Mouse (Mus musculus) midbrain, embryonic 13.5 days (tissue): ENCODE data around the gene Gm10772. TPM values are rescaled to one million over a fixed set of nuclear protein-coding genes. Genes with fewer than 3 reads are reported as not detected.
"Not testable (repeated sequence)": the region's sequence is repeated elsewhere in the genome, so short reads cannot be mapped to it uniquely, and the experiment has no call there.

ENCODE experiments used
- ATAC-seq: fragments of 200-750 bp; cut with Nextera tagmentation; 2 replicates; pipeline ENCODE4 v1.8.0; 2017; ENCODE audit warnings: mild to moderate bottlenecking, moderate TSS enrichment, moderate library complexity
- H3K27ac ChIP-seq: fragments of 300-500 bp; sonication (generic); 2 replicates; pipeline ENCODE4 v1.5.1; 2015; ENCODE audit warnings: inconsistent platforms, mild to moderate bottlenecking, moderate library complexity
- H3K27me3 ChIP-seq: fragments of 300-500 bp; sonication (generic); 2 replicates; pipeline ENCODE4 v1.6.1; 2015; ENCODE audit warnings: mild to moderate bottlenecking, inconsistent platforms
- H3K36me3 ChIP-seq: fragments of 300-500 bp; sonication (generic); 2 replicates; pipeline ENCODE4 v1.6.1; 2015; ENCODE audit warnings: mild to moderate bottlenecking, inconsistent platforms
- H3K4me1 ChIP-seq: fragments of 300-500 bp; sonication (generic); replicated peaks from 2 replicates; pipeline ENCODE4 v1.6.1; 2015; ENCODE audit warnings: inconsistent platforms
- H3K4me2 ChIP-seq: fragments of 300-500 bp; sonication (generic); replicated peaks from 2 replicates; pipeline ENCODE4 v1.6.1; 2015; ENCODE audit warnings: moderate library complexity, mild to moderate bottlenecking, inconsistent platforms
- H3K4me3 ChIP-seq: fragments of 300-500 bp; sonication (generic); replicated peaks from 2 replicates; pipeline ENCODE4 v1.5.1; 2015; ENCODE audit warnings: mild to moderate bottlenecking, inconsistent platforms
- H3K9ac ChIP-seq: fragments of 300-500 bp; sonication (generic); replicated peaks from 2 replicates; pipeline ENCODE4 v1.6.1; 2015; ENCODE audit warnings: mild to moderate bottlenecking, inconsistent platforms
- H3K9me3 ChIP-seq: fragments of 300-500 bp; sonication (generic); 2 replicates; pipeline ENCODE4 v1.6.1; 2016; ENCODE audit warnings: mild to moderate bottlenecking, inconsistent platforms
- WGBS: fragments of 180-500 bp; shearing (Covaris S2); methylation state at CpG from one replicate; pipeline ENCODE4 v1.1.7; 2015; 5-methylcytosine and 5-hydroxymethylcytosine counted together
- polyA plus RNA-seq: library from polyadenylated mRNA; unstranded; fragments of >200 nt; fragmentation: Nextera tagmentation; extraction: Ambion mirVana; gene quantifications from 2 replicates; pipeline ENCODE4 v1.2.1, GENCODE M21; 2015

The Gm10772 gene
- not detected in 2 replicates for polyA plus RNA-seq

DNA sequence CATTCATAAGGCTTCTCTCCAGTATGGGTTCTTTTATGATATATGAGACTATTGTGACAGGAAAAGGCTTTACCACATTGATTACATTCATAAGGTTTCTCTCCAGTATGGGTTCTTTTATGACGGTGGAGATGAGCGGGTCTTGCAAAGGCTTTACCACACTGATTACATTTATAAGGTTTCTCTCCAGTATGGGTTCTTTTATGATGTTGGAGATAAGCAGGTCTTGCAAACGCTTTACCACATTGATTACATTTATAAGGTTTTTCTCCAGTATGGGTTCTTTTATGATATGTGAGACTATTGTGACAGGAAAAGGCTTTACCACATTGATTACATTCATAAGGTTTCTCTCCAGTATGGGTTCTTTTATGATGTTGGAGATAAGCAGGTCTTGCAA lies at the start of gene Gm10772:
Gene Gm10772 (minus strand): TSS at position 101 of the 400 bp plus-strand sequence.
- 92% methylated on average over 2 of the region's 3 CpGs for WGBS
- H3K4me2 ChIP-seq, ATAC-seq, H3K4me3 ChIP-seq, H3K36me3 ChIP-seq, H3K9me3 ChIP-seq, H3K27me3 ChIP-seq, H3K9ac ChIP-seq, H3K27ac ChIP-seq, H3K4me1 ChIP-seq: not testable (repeated sequence)

- H3K9me3 ChIP-seq, H3K36me3 ChIP-seq, H3K27ac ChIP-seq, H3K4me1 ChIP-seq, H3K4me2 ChIP-seq, H3K4me3 ChIP-seq, ATAC-seq, H3K9ac ChIP-seq, H3K27me3 ChIP-seq: not testable (repeated sequence)
- no CpG with 5 or more reads among the region's 1 CpGs for WGBS
Observed at GRCm38 (mm10) chr13:66263914-66264313, 36.5 kb upstream of the Gm10772 start.

DNA sequence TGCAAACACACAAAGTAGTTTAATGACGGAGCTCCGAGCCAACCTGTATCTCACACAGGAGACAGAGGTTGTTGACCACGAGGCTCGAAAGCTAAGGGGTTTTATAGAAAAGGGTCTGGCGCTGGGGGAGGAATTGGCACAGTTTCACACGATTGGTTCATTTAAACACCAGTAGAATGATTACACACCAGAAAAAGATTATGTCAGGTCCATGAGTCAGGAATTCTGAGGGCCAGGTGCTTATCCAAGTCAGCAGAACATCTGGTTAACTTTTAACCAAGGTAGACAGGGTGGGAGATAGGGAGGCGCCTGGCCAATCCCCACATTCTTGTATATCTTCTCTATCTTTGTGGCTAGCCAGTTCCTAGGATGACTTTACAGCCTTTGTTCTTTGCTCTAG lies 35.8 kb upstream of the Gm10772 start:
- not testable (repeated sequence) for H3K4me1 ChIP-seq, H3K9ac ChIP-seq, H3K4me2 ChIP-seq, H3K9me3 ChIP-seq, H3K27ac ChIP-seq, H3K4me3 ChIP-seq, H3K27me3 ChIP-seq, ATAC-seq, H3K36me3 ChIP-seq
- WGBS, result 78% methylated on average over 3 of the region's 7 CpGs

GRCm38 (mm10) chr13:66214349-66214748 lies 13.0 kb downstream of the Gm10772 start:
- H3K36me3 ChIP-seq, result no peaks in the 10 kb centered on the region
- WGBS, result no CpG with 5 or more reads among the region's 11 CpGs
- no peak overlapping the region for H3K4me3 ChIP-seq
- H3K4me2 ChIP-seq, result no peak overlapping the region
- H3K4me1 ChIP-seq, result no peaks in the 10 kb centered on the region
- no peak overlapping the region for H3K27ac ChIP-seq
- no peak overlapping the region for H3K9ac ChIP-seq
- H3K27me3 ChIP-seq, result no peaks in the 10 kb centered on the region
- ATAC-seq, result no peak
- H3K9me3 ChIP-seq, result no peaks in the 10 kb centered on the region

- WGBS, result no CpG with 5 or more reads among the region's 1 CpGs
- not testable (repeated sequence) for H3K4me1 ChIP-seq, H3K4me2 ChIP-seq, ATAC-seq, H3K27me3 ChIP-seq, H3K9ac ChIP-seq, H3K4me3 ChIP-seq, H3K36me3 ChIP-seq, H3K27ac ChIP-seq, H3K9me3 ChIP-seq
Observed at GRCm38 (mm10) chr13:66213811-66214210, 13.6 kb downstream of the Gm10772 start.

GRCm38 (mm10) chr13:66179172-66179571 lies 48.2 kb downstream of the Gm10772 start:
- not testable (repeated sequence) for H3K9me3 ChIP-seq, H3K27me3 ChIP-seq, H3K36me3 ChIP-seq, H3K27ac ChIP-seq, H3K9ac ChIP-seq, H3K4me3 ChIP-seq, H3K4me2 ChIP-seq, H3K4me1 ChIP-seq, ATAC-seq
- WGBS, result 87% methylated on average over 6 of the region's 12 CpGs

Other genes with a start within 250 kb of the Gm10772 start
- gene Gm10324, start 108.0 kb downstream of the Gm10772 start, polyA plus RNA-seq, result not detected in 2 replicates
- not detected in 2 replicates for gene 2410141K09Rik, start 213.5 kb upstream of the Gm10772 start, polyA plus RNA-seq